Mouse (Mus musculus): ENCODE measurements at regions not wholly inside any gene's neighbourhood (a gene's known extent, or its start where the extent isn't known, plus 50 kb on each side); places are given as distances from the start of the nearest gene placed in this dataset.

DNA sequence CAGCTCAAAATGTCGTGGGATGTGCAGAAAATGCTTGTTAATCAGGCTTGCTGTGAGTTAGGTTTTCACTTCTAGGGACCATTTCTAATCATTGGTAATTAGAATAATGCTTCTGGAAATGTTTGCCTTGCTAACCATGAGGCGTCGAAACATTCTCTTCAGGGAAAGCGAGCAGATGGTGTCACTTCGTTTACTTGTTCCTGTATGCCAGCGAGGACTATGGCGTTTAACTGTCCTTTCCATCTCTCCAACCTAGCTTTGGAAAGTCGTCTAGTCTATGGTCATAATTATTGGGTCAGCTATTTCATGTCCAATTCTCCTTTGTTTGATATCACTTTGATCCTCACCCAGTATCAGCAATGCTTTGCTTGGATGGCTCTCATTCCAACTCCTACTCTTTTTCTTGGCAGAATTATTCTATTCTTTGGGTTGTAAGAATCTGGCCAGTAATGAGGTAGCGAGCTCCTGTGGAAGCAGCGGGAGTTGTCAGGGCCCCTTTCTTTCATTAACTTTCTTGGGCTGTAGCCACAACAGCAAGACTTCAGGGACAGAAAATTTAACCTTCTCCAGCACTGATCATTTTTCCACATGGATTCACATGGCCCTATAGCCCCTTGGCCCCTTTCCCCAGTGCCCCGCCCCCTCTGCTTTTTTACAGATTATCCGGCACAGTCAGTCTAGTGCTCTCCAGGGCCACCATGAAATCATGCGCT is 374.0 kb upstream of the Plscr5 start:
- DNase-seq, result no peak

DNA sequence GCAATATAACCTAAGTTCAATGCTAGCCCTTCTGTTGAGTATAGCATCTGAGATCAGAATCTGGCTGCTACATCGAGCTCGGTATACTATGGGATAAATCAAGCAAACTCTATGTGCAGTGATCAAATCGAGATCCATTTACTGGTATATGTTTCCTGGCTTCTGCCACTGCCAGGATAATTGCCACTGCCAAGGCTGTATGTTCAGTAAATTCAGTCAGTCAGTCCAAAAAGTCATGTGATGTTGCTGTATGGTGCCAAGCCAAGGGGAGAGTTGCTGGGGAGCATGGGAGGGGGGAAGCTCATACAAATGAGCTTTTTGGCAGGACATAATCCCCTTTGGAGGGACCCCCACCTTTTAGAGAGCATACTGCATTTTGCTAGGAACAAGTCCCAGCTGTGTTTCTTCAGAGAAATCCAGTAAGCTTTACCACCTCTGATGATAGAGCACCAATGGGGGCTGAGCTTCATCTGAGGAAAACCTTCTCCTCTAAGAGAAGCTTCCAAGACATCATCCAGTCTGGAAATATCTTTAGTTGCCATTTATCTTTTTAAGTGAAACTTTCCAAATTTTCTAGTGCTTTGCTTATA is 389.3 kb upstream of the Plscr5 start:
- no peak for DNase-seq

DNA sequence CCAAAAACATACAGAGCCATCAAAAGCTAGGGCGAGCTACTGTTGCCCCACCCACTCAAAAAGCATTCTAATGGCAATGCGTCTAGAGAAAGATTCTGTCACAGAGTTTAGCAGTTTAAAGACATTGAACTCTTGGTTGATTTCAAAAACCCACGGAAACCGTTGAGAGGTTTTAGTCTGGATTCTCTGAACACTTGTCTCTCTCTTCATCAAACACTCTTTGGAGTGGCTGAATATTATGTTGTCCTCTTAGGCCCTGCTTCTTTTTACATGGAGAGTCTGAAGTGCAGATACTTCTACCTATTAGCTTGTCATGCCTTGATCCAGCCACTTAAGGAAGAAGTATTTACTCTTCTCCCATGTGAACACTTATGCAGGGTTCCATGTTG is 393.9 kb upstream of the Plscr5 start:
- no peak for DNase-seq

DNA sequence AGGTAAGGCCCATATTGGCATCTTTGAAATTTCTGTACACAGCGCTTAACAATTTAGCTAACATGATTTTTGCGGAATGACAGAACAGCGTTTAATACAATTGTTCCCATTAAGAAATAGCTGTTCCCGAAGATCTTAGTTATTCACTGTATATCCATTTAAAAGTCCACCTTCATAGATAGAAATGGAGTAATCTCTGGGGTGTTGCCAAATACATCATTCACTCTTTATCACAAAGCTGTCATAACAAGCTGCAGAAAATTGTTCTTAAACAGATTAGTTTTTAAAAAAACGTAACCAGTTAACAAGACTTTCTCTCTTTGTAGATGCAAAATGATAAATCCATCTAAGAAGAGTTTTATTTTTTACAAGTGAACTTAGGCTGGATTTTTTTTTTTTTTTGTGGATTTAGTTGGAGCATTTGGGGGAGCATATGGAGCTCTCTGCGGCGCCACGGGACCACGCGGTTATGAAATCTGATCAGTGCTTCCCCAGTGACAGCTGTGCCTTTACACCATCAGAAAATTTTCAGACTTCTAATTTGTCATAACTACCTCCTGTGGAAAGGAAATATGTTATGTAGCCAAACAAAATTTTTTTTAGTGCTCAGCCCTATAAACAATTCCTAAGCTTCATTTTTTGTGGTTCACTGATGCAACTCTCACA is 394.4 kb upstream of the Plscr5 start:
- peak; percentile 11 for DNase-seq

- no peak for DNase-seq
Observed at GRCm38 (mm10) chr9:91796976-91797375, 395.8 kb upstream of the Plscr5 start.

GRCm38 (mm10) chr9:91752935-91753334 is 387.3 kb upstream of the Zic1 start:
- no peak for DNase-seq

GRCm38 (mm10) chr9:91711106-91711505 is 345.5 kb upstream of the Zic1 start:
- no peak for DNase-seq

DNA sequence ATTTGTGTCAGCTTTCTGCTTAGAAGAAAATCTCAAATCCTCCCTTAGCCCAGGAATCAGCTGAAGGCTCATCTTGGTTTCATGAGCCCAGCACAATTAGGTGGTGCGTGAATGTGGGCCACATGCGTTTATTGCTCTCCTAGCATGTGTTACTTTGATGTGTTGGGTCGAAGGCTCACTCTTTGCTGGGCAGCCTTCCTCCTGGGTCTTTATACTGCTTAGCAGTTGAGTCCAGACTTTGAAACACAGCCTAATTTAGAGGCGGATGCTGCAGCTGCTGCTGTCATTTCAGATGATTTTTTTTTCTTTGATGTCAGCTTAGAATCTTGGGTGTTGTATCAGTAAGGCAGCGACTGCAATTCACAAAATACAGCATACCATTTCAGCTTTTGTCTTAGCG is 315.2 kb upstream of the Zic1 start:
- no peak for DNase-seq

GRCm38 (mm10) chr9:91666667-91667066 is 301.1 kb upstream of the Zic1 start:
- DNase-seq, result no peak

GRCm38 (mm10) chr9:91660089-91660488 is 294.5 kb upstream of the Zic1 start:
- peak; percentile 26 for DNase-seq

DNA sequence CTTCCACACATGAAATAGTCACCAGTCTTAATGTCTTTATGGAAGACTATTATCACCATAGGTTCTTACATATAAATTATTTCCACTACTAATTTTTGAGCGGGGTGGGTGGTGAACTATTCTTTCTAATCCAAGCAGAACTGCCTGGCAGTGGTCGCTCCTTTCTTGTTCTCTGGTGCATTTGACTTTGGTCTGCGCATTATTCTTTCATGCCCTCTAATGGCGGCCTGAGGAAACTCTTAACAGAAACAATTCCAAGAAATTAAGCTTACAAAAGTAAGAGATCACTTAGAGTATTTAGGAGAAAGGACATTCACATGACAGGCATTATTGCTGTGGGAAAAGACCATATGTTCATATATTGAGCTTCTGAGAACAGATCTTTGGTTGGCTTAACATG is 288.5 kb upstream of the Zic1 start:
- no peak for DNase-seq

GRCm38 (mm10) chr9:91652384-91653100 is 286.9 kb upstream of the Zic1 start:
- no peak for DNase-seq

DNA sequence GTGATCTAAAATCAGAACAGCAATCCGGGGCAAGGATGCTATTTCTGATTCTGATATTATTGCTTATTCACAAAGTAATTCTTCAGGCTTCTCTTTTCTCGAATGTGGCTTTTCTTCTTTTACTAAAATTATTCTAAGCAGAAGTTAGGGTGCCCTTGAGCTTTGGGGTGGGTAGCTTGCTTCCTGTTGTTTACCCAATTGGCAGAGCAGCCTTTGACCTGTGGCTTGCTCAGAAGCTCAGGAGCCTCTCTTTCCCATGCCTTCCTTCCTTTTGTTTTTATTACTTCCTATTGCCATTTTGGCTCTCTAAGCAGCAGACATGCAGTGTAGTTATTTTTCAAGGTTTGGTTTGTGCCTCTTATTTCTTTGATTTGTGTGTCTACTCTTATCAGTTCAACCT is 244.8 kb upstream of the Zic1 start:
- DNase-seq, result no peak

DNA sequence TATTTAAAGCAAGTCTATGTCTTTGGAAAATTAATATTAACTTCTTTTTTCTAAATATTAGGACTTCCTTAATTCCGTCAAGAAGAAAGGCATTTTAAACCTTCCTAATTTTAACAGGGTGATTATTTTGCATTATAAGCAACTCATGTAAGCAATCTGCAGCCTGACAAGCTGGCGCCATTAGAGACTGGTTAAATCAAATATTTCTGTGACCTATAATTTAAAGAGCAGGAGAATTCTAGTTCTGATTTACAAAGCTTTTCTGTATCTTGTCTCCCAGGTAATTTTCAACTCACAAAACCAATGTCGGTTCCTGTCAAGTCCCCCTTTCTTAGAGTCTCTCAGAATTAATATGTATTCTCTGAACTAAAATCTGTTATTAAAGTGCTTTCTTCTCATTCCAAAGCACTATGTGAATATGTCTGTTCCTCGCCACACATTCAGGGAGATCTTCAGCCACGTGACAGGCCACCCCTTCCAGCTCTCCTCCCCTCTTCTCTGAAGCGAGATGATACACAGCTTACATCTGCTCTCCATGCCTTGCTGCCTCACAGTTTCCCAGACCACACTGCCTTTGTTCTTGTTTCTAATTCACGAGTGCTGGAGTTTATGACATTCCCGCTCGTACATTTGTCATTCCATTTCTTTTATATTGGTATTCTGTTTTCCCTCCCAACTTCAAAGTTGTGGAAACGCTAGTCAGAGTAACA is 244.0 kb upstream of the Zic1 start:
- DNase-seq, result no peak

DNA sequence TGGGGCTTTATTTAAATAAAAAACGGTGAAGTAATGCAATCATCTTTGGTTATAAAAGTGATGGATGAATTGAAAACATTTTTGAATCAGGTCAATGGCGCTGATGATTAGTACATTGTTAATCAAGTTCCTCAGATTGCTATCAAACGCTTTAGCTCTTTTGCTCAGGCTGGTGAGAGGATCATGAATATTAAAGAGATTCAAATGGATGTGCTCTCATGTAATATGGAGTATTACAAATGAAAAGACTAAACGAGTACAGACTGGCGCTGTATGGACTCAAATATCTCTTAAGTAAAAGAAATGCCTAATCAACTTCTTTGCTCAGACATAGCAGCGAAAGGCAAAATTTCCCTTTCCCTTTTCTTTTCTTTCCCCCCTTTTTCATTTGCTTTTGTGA is 236.1 kb upstream of the Zic1 start:
- no peak for DNase-seq

DNA sequence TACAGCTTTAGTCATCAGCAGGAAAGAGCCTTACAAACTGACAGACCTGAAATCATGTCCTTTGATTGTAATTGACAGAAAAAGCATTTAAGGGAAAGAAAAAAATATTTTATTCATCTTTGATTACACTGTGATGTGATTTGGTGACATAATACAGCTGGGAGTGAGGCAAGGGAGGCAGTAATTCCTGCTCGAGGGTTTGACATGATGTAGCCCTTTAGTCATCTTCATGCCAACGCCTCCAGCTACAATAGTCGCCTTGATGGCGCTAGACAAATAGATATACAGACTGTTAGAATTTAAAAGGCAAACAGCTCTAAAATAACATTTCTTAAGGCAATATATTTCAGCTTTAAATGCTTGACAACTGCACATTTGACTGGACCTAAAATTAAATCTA is 226.3 kb upstream of the Zic1 start:
- no peak for DNase-seq

DNA sequence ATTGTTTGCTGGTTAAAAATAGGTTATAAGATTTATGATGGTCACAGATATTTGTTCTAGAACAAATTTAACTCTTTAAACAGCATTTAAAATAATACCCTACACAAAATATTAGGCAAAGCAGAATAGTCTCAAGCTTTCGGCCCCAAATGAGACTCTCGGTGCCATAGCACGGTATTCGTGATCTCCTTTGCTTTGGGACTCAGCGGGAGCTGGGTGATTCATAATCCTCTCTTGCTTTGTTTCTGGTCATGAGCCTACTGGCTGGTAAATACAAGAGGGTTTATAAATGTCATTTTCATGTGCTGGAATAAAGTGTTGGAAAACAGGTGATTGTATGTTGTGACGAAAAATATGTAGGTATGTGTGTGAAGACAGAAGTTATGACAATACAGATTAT is 223.1 kb upstream of the Zic1 start:
- DNase-seq, result no peak

DNA sequence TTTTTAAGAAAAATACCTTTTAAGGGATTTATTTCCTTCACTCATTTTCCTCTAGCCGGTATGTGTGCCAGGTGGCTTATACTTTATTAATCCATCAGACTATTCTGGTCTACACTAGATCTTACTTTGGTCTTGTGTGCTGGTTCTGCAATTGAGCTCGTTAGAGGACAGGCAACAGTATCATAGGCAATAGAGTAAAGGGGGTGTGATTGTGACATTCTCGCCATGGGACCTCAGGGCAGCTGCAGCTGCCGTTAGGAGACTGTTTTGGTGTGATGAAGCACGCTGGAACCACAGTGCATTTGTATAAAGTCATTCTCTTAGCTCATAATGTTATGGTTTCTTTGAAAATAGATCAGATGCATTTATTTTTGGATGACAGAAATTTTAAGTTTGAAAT is 222.3 kb upstream of the Zic1 start:
- no peak for DNase-seq

- DNase-seq, result no peak
Observed at GRCm38 (mm10) chr9:91587271-91587670, 221.7 kb upstream of the Zic1 start.

GRCm38 (mm10) chr9:91586635-91587034 is 221.0 kb upstream of the Zic1 start:
- no peak for DNase-seq

DNA sequence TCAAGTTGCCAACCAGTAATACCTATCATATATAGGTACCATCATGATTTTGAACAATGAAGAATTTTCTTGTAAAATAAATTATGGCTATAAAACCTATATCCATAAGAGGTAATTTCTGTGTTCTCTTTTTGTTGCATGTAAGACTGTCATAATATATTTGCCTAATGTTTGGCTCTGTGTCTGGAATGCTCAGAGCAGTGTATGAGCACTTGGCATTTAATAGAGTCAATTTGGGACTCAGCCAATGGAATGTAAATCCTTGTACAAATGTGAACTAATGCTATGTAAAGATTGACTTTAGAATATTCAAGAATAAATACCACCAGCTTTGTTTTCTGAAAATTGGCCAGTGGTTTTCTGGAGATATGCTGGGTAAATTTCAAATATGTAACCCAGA is 208.5 kb upstream of the Zic1 start:
- DNase-seq, result no peak

GRCm38 (mm10) chr9:91566006-91566641 is 200.5 kb upstream of the Zic1 start:
- DNase-seq, result no peak

GRCm38 (mm10) chr9:91561331-91561730 is 195.7 kb upstream of the Zic1 start:
- no peak for DNase-seq
